Mouse (Mus musculus): ENCODE data around the gene Cnot6l. TPM values are rescaled to one million over a fixed set of nuclear protein-coding genes. Genes with fewer than 3 reads are reported as not detected.

Gene Cnot6l
- polyA plus RNA-seq, 1 experiment from 2014 or later, result 11.5 TPM

- no peak overlapping the region for H3K27ac ChIP-seq (ENCODE audit: low read depth, low read length)
- no peaks in the 10 kb centered on the region for H3K4me1 ChIP-seq (ENCODE audit: control insufficient read depth, insufficient read depth, low read length)
- H3K4me2 ChIP-seq (ENCODE audit: low read length), result no peak overlapping the region
- no peaks in the 10 kb centered on the region for H3K36me3 ChIP-seq (ENCODE audit: control insufficient read depth, insufficient read depth, low read length)
- no peaks in the 10 kb centered on the region for H3K27me3 ChIP-seq (replicated peaks; ENCODE audit: control insufficient read depth, insufficient read depth, low read length)
- ATAC-seq, result no peak
- no peaks in the 10 kb centered on the region for H3K9me3 ChIP-seq (replicated peaks; ENCODE audit: control insufficient read depth, low read length)
- 87% methylated on average over 2 of the region's 2 CpGs for WGBS
- H3K4me3 ChIP-seq (ENCODE audit: low read depth, low read length), result no peak overlapping the region
- DNase-seq (ENCODE audit: low spot score), result no peak
- H3K9ac ChIP-seq (ENCODE audit: low read length), result no peak overlapping the region
Measured at GRCm38 (mm10) chr5:96166761-96167160, 2.8 kb upstream of the Cnot6l start.

GRCm38 (mm10) chr5:96163396-96164020, 463 bp downstream of the Cnot6l start:
- peak overlapping the region; percentile 85 for H3K4me2 ChIP-seq (ENCODE audit: low read length)
- H3K27me3 ChIP-seq (replicated peaks; ENCODE audit: control insufficient read depth, insufficient read depth, low read length), result no peaks in the 10 kb centered on the region
- H3K36me3 ChIP-seq (ENCODE audit: control insufficient read depth, insufficient read depth, low read length), result no peaks in the 10 kb centered on the region
- H3K4me3 ChIP-seq (ENCODE audit: low read depth, low read length), result peak overlapping the region; percentile 94
- H3K4me1 ChIP-seq (ENCODE audit: control insufficient read depth, insufficient read depth, low read length), result peaks cover 5% of the 10 kb centered on the region
- no peaks in the 10 kb centered on the region for H3K9me3 ChIP-seq (replicated peaks; ENCODE audit: control insufficient read depth, low read length)
- DNase-seq (ENCODE audit: low spot score) (no peak), ATAC-seq (no peak)
- peak overlapping the region; percentile 97 for H3K9ac ChIP-seq (ENCODE audit: low read length)
- 3% methylated on average over 1 of the region's 1 CpGs for WGBS
- H3K27ac ChIP-seq (ENCODE audit: low read depth, low read length), result no peak overlapping the region

- Histone ChIP-seq H3K36me3 (ENCODE audit: control insufficient read depth, insufficient read depth, low read length) (no peaks in the 10 kb centered on the region), H3K4me1 (ENCODE audit: control insufficient read depth, insufficient read depth, low read length) (peaks cover 5% of the 10 kb centered on the region), H3K4me2 (ENCODE audit: low read length) (peak overlapping the region; percentile 85), H3K4me3 (ENCODE audit: low read depth, low read length) (peak overlapping the region; percentile 94), H3K9me3 (replicated peaks; ENCODE audit: control insufficient read depth, low read length) (no peaks in the 10 kb centered on the region), H3K27me3 (replicated peaks; ENCODE audit: control insufficient read depth, insufficient read depth, low read length) (no peaks in the 10 kb centered on the region), H3K27ac (ENCODE audit: low read depth, low read length) (peak overlapping the region; percentile 99), H3K9ac (ENCODE audit: low read length) (peak overlapping the region; percentile 97)
- peak; percentile 90 for ATAC-seq
- peak; percentile 94 for DNase-seq (ENCODE audit: low spot score)
- WGBS, result under 1% methylated on average over 56 of the region's 56 CpGs
Measured at GRCm38 (mm10) chr5:96162399-96163331, 1.3 kb downstream of the Cnot6l start.

DNA sequence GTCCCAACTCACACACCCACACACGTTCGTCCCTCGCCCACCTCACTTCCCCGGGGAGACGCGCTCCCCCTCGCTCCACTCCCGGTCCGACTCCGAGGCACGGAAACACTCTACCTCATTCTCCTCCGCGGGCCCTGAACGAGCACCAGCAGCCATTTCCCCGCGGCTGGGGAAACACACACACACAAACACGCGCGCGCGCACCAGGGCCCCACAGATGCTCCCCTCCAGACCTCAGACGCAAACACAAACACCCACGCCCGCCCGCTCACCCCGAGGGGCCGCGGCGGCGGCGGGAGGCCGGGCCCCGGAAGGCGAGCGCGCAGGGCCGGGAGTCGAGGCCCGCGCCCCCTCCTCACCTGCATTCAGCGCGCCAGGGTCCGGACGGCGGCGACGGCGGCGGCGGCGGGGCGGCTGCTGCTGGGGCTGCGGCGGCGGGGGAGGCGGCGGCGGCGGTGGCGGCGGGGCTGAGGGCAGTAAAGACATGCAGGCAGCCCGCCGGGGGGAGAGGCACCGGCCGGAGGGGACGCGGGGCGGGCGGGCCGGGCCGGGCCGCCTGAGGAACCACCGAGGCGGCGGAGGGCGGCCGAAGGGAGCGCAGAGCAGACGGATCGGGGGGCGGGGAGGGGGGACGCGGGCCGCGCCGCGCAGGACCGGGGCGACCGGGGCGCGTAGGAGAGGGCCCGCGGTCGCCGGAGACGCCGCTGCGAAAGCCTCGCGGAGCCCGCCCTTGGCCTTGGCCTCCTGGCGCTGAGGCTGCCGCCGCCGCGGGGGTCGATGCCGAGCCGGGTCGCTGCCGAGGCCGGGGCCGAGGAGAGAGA, 2.2 kb downstream of the Cnot6l start:
- Histone ChIP-seq H3K4me2 (ENCODE audit: low read length) (peak overlapping the region; percentile 85), H3K4me1 (ENCODE audit: control insufficient read depth, insufficient read depth, low read length) (peaks cover 5% of the 10 kb centered on the region), H3K9ac (ENCODE audit: low read length) (peak overlapping the region; percentile 97), H3K27ac (ENCODE audit: low read depth, low read length) (peak overlapping the region; percentile 99), H3K36me3 (ENCODE audit: control insufficient read depth, insufficient read depth, low read length) (no peaks in the 10 kb centered on the region), H3K4me3 (ENCODE audit: low read depth, low read length) (peak overlapping the region; percentile 94), H3K27me3 (replicated peaks; ENCODE audit: control insufficient read depth, insufficient read depth, low read length) (no peaks in the 10 kb centered on the region), H3K9me3 (replicated peaks; ENCODE audit: control insufficient read depth, low read length) (no peaks in the 10 kb centered on the region)
- peak; percentile 62 for DNase-seq (ENCODE audit: low spot score)
- peak; percentile 67 for ATAC-seq
- WGBS, result under 1% methylated on average over 80 of the region's 114 CpGs

DNA sequence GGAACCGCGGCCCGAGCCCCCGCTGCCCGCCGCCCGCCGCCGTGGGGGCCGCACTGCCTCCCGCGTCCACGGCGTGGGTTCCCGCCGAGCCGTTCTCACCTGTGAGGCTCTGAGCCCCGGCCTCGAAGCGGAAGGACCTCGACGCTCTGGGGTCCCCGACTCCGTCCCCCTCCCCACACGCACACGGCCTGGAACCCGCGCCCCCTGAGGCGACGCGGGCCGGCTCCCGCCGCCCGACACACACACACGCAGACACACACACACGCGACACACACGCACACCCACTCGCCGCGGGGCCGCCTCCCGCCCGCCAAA, 2.8 kb downstream of the Cnot6l start:
- peak overlapping the region; percentile 94 for H3K4me3 ChIP-seq (ENCODE audit: low read depth, low read length)
- WGBS, result 1% methylated on average over 28 of the region's 45 CpGs
- peak overlapping the region; percentile 99 for H3K27ac ChIP-seq (ENCODE audit: low read depth, low read length)
- peaks cover 5% of the 10 kb centered on the region for H3K4me1 ChIP-seq (ENCODE audit: control insufficient read depth, insufficient read depth, low read length)
- no peaks in the 10 kb centered on the region for H3K36me3 ChIP-seq (ENCODE audit: control insufficient read depth, insufficient read depth, low read length)
- no peak for DNase-seq (ENCODE audit: low spot score)
- peak; percentile 27 for ATAC-seq
- H3K9ac ChIP-seq (ENCODE audit: low read length), result peak overlapping the region; percentile 97
- H3K27me3 ChIP-seq (replicated peaks; ENCODE audit: control insufficient read depth, insufficient read depth, low read length), result no peaks in the 10 kb centered on the region
- no peaks in the 10 kb centered on the region for H3K9me3 ChIP-seq (replicated peaks; ENCODE audit: control insufficient read depth, low read length)
- H3K4me2 ChIP-seq (ENCODE audit: low read length), result peak overlapping the region; percentile 85

GRCm38 (mm10) chr5:96160467-96161262, 3.3 kb downstream of the Cnot6l start:
- H3K27ac ChIP-seq (ENCODE audit: low read depth, low read length), result peak overlapping the region; percentile 99
- ATAC-seq (peak; percentile 0; the same call in 1 of the 2 replicates), DNase-seq (ENCODE audit: low spot score) (peak; percentile 39)
- H3K36me3 ChIP-seq (ENCODE audit: control insufficient read depth, insufficient read depth, low read length), result no peaks in the 10 kb centered on the region
- peak overlapping the region; percentile 97 for H3K9ac ChIP-seq (ENCODE audit: low read length)
- no peaks in the 10 kb centered on the region for H3K27me3 ChIP-seq (replicated peaks; ENCODE audit: control insufficient read depth, insufficient read depth, low read length)
- WGBS, result under 1% methylated on average over 49 of the region's 50 CpGs
- peak overlapping the region; percentile 85 for H3K4me2 ChIP-seq (ENCODE audit: low read length)
- H3K9me3 ChIP-seq (replicated peaks; ENCODE audit: control insufficient read depth, low read length), result no peaks in the 10 kb centered on the region
- peak overlapping the region; percentile 94 for H3K4me3 ChIP-seq (ENCODE audit: low read depth, low read length)
- H3K4me1 ChIP-seq (ENCODE audit: control insufficient read depth, insufficient read depth, low read length), result peaks cover 5% of the 10 kb centered on the region

GRCm38 (mm10) chr5:96142351-96142750, 21.6 kb downstream of the Cnot6l start:
- H3K4me2 ChIP-seq (ENCODE audit: low read length), result no peak overlapping the region
- no peaks in the 10 kb centered on the region for H3K27me3 ChIP-seq (replicated peaks; ENCODE audit: control insufficient read depth, insufficient read depth, low read length)
- whole genome bisulfite sequencing, result 95% methylated on average over 2 of the region's 2 CpGs
- no peaks in the 10 kb centered on the region for H3K9me3 ChIP-seq (replicated peaks; ENCODE audit: control insufficient read depth, low read length)
- no peak for ATAC-seq
- no peaks in the 10 kb centered on the region for H3K4me1 ChIP-seq (ENCODE audit: control insufficient read depth, insufficient read depth, low read length)
- no peak overlapping the region for H3K4me3 ChIP-seq (ENCODE audit: low read depth, low read length)
- H3K27ac ChIP-seq (ENCODE audit: low read depth, low read length), result no peak overlapping the region
- DNase-seq (ENCODE audit: low spot score), result no peak
- no peaks in the 10 kb centered on the region for H3K36me3 ChIP-seq (ENCODE audit: control insufficient read depth, insufficient read depth, low read length)
- no peak overlapping the region for H3K9ac ChIP-seq (ENCODE audit: low read length)

- no peaks in the 10 kb centered on the region for H3K36me3 ChIP-seq (ENCODE audit: control insufficient read depth, insufficient read depth, low read length)
- no peaks in the 10 kb centered on the region for H3K9me3 ChIP-seq (replicated peaks; ENCODE audit: control insufficient read depth, low read length)
- H3K27ac ChIP-seq (ENCODE audit: low read depth, low read length), result no peak overlapping the region
- no peak for ATAC-seq
- no peak overlapping the region for H3K4me2 ChIP-seq (ENCODE audit: low read length)
- H3K4me1 ChIP-seq (ENCODE audit: control insufficient read depth, insufficient read depth, low read length), result no peaks in the 10 kb centered on the region
- 95% methylated on average over 2 of the region's 2 CpGs for WGBS
- H3K9ac ChIP-seq (ENCODE audit: low read length), result no peak overlapping the region
- no peaks in the 10 kb centered on the region for H3K27me3 ChIP-seq (replicated peaks; ENCODE audit: control insufficient read depth, insufficient read depth, low read length)
- DNase-seq (ENCODE audit: low spot score), result no peak
- H3K4me3 ChIP-seq (ENCODE audit: low read depth, low read length), result no peak overlapping the region
Measured at GRCm38 (mm10) chr5:96130683-96131082, 33.3 kb downstream of the Cnot6l start.

Data from forebrain, embryonic 14.5 days (tissue).